Mouse (Mus musculus) heart, postnatal 0 days (tissue): ENCODE data around the gene Pnck.

ENCODE experiments used
- CTCF ChIP-seq: IDR thresholded peaks from 2 replicates; pipeline ENCODE4 v1.5.1; 2016; ENCODE audit warnings: antibody characterized with exemption, control low read depth, low read depth
- EP300 ChIP-seq: IDR thresholded peaks from 2 replicates; pipeline ENCODE4 v1.6.1; 2016; ENCODE audit warnings: antibody characterized with exemption, low read depth

GRCm38 (mm10) chrX:73635425-73635824 is 24.5 kb downstream of the Pnck start:
- TF ChIP-seq CTCF (no peak), EP300 (no peak)
